Mouse (Mus musculus) midbrain, embryonic 14.5 days (tissue): ENCODE measurements at regions not wholly inside any gene's neighbourhood (a gene's known extent, or its start where the extent isn't known, plus 50 kb on each side); places are given as distances from the start of the nearest gene placed in this dataset.

Experiments
- ATAC-seq: fragments of 200-750 bp; cut with Nextera tagmentation; 2 replicates; pipeline ENCODE4 v1.8.0; 2017; ENCODE audit warnings: moderate number of reproducible peaks, moderate library complexity; ENCODE audit not compliant: low FRiP score, low TSS enrichment
- DNase-seq: peaks from one replicate; pipeline ENCODE4 v3.0.0-alpha.2; 2015
- H3K27ac ChIP-seq: fragments of 300-500 bp; sonication (generic); replicated peaks from 2 replicates; pipeline ENCODE4 v1.5.1; 2014; ENCODE audit warnings: mild to moderate bottlenecking, low read depth, low read length, moderate library complexity
- H3K27me3 ChIP-seq: fragments of 300-500 bp; sonication (generic); 2 replicates; pipeline ENCODE4 v1.6.1; 2014; ENCODE audit warnings: low read length, control low read depth, mixed read lengths; ENCODE audit not compliant: control insufficient read depth, insufficient read depth
- H3K36me3 ChIP-seq: fragments of 300-500 bp; sonication (generic); 2 replicates; pipeline ENCODE4 v1.6.1; 2014; ENCODE audit warnings: low read length, control low read depth; ENCODE audit not compliant: control insufficient read depth, insufficient read depth
- H3K4me1 ChIP-seq: fragments of 300-500 bp; sonication (generic); 2 replicates; pipeline ENCODE4 v1.6.1; 2014; ENCODE audit warnings: mild to moderate bottlenecking, antibody characterized with exemption, low read length, control low read depth; ENCODE audit not compliant: control insufficient read depth, insufficient read depth
- H3K4me2 ChIP-seq: fragments of 300-500 bp; sonication (generic); 2 replicates; pipeline ENCODE4 v1.6.1; 2014; ENCODE audit warnings: mild to moderate bottlenecking, low read length, moderate library complexity
- H3K4me3 ChIP-seq: fragments of 300-500 bp; sonication (generic); replicated peaks from 2 replicates; pipeline ENCODE4 v1.5.1; 2014; ENCODE audit warnings: low read depth, low read length
- H3K9ac ChIP-seq: fragments of 300-500 bp; sonication (generic); replicated peaks from 2 replicates; pipeline ENCODE4 v1.6.1; 2014; ENCODE audit warnings: mild to moderate bottlenecking, low read length, moderate library complexity
- H3K9me3 ChIP-seq: fragments of 300-500 bp; sonication (generic); 2 replicates; pipeline ENCODE4 v1.6.1; 2016; ENCODE audit warnings: low read length, control low read depth, mixed read lengths; ENCODE audit not compliant: control insufficient read depth
- WGBS: fragments of 180-500 bp; shearing (Covaris S2); extraction: QIAGEN DNeasy Blood & Tissue Kit; methylation state at CpG from one replicate; pipeline ENCODE4 v1.1.7; 2014; 5-methylcytosine and 5-hydroxymethylcytosine counted together

GRCm38 (mm10) chr2:128217784-128218467 lies 92.1 kb downstream of the Bcl2l11 start:
- DNase-seq (no peak), ATAC-seq (no peak)
- 60% methylated on average over 7 of the region's 7 CpGs for WGBS

DNA sequence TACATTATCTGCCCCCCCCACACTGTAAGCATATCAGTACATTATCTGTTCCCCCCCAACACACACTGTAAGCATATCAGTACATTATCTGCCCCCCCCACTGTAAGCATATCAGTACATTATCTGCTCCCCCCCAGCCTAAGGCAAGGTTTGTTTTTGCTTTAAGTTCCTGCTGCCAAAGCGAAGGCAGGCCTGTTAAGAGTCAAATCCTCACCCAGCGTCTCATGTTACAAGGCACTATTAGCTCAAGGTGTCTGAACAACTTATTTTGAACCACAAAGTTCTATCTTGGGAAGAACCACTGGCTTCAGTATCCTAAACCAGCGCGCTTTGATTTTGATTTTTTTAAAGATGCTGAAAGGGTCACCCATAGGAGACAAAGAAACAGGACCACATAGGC lies 93.1 kb downstream of the Bcl2l11 start:
- DNase-seq = no peak
- H3K27ac ChIP-seq = no peak overlapping the region
- no peak overlapping the region for H3K4me2 ChIP-seq
- ATAC-seq = no peak
- H3K9ac ChIP-seq = no peak overlapping the region
- H3K4me3 ChIP-seq = no peak overlapping the region
- WGBS = 86% methylated on average over 4 of the region's 4 CpGs
- H3K4me1 ChIP-seq = no peaks in the 10 kb centered on the region
- no peaks in the 10 kb centered on the region for H3K36me3 ChIP-seq
- no peaks in the 10 kb centered on the region for H3K27me3 ChIP-seq
- no peaks in the 10 kb centered on the region for H3K9me3 ChIP-seq

More at GRCm38 (mm10) chr2:128217784-128218467, 92.1 kb downstream of the Bcl2l11 start:
- no peaks in the 10 kb centered on the region for H3K4me1 ChIP-seq
- H3K4me2 ChIP-seq = no peak overlapping the region
- H3K36me3 ChIP-seq = no peaks in the 10 kb centered on the region
- no peak overlapping the region for H3K9ac ChIP-seq
- H3K9me3 ChIP-seq = no peaks in the 10 kb centered on the region
- H3K27ac ChIP-seq = no peak overlapping the region
- H3K27me3 ChIP-seq = no peaks in the 10 kb centered on the region
- no peak overlapping the region for H3K4me3 ChIP-seq

GRCm38 (mm10) chr2:128221055-128221454 lies 95.2 kb downstream of the Bcl2l11 start:
- Histone ChIP-seq H3K9ac (no peak overlapping the region), H3K4me3 (no peak overlapping the region), H3K4me2 (no peak overlapping the region), H3K36me3 (no peaks in the 10 kb centered on the region), H3K27me3 (no peaks in the 10 kb centered on the region), H3K27ac (no peak overlapping the region), H3K9me3 (no peaks in the 10 kb centered on the region), H3K4me1 (no peaks in the 10 kb centered on the region)
- ATAC-seq = no peak
- WGBS = 64% methylated on average over 1 of the region's 1 CpGs
- no peak for DNase-seq

GRCm38 (mm10) chr2:128221657-128222056 lies 95.8 kb downstream of the Bcl2l11 start:
- H3K4me2 ChIP-seq = no peak overlapping the region

DNA sequence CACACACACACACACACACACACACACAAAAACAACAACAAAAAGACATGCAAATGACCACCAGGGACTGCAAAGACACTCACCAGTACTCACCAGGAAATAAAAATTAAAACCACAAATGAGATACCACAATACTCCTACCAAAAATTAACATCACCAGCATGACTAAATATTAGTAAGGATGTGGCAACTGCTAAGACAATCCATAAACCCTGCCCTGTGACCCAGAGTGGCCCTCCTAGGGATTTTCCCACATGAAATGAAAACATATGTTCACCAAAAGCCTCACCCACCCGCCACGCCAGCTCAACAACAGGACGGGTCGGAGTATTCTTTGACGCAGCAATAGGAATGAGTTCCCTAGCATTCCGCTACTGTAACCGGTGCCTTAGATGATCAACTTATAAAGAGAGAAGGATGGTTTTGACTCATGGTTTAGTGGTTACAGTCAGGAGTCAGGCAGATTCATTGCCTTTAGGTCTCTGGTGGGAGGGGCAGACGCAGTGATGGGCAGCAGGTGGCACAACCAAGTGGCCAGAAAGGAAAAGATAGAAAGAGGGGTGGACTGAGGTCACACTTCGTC lies 100.7 kb downstream of the Bcl2l11 start:
- H3K4me2 ChIP-seq = no peak overlapping the region
- H3K9ac ChIP-seq = no peak overlapping the region
- DNase-seq (no peak), ATAC-seq (no peak)
- no peaks in the 10 kb centered on the region for H3K27me3 ChIP-seq
- H3K4me1 ChIP-seq = no peaks in the 10 kb centered on the region
- H3K9me3 ChIP-seq = no peaks in the 10 kb centered on the region
- WGBS = 96% methylated on average over 9 of the region's 9 CpGs
- H3K4me3 ChIP-seq = no peak overlapping the region
- no peak overlapping the region for H3K27ac ChIP-seq
- H3K36me3 ChIP-seq = no peaks in the 10 kb centered on the region

More at GRCm38 (mm10) chr2:128221657-128222056, 95.8 kb downstream of the Bcl2l11 start:
- WGBS = 88% methylated on average over 4 of the region's 4 CpGs
- no peaks in the 10 kb centered on the region for H3K9me3 ChIP-seq
- H3K9ac ChIP-seq = no peak overlapping the region
- no peak overlapping the region for H3K4me3 ChIP-seq
- H3K4me1 ChIP-seq = no peaks in the 10 kb centered on the region
- no peaks in the 10 kb centered on the region for H3K36me3 ChIP-seq
- no peaks in the 10 kb centered on the region for H3K27me3 ChIP-seq
- no peak for DNase-seq
- ATAC-seq = no peak
- no peak overlapping the region for H3K27ac ChIP-seq

DNA sequence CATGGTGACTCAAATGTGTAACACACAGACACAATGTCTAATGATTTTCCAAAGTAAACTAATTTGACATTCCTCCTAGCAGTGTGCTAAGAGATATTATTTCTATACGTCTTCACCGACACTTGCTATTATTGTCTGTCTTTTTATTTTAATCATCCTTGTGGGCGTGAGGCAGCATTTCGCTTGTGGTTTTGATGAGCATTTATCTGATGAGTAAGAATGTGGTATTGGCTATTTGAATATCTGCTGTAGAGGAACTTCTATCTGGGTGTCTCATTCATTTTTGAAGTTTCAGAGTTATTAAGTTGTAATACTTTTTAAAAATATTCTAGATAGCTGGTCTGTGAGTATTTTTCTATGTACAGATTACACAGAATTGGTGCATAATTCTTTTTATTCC lies 103.9 kb downstream of the Bcl2l11 start:
- Histone ChIP-seq H3K4me3 (no peak overlapping the region), H3K9ac (no peak overlapping the region), H3K4me1 (no peaks in the 10 kb centered on the region), H3K27ac (no peak overlapping the region), H3K27me3 (no peaks in the 10 kb centered on the region), H3K4me2 (no peak overlapping the region), H3K9me3 (no peaks in the 10 kb centered on the region), H3K36me3 (no peaks in the 10 kb centered on the region)
- no peak for ATAC-seq
- 94% methylated on average over 4 of the region's 4 CpGs for WGBS
- DNase-seq = no peak

GRCm38 (mm10) chr2:128230921-128231320 lies 105.1 kb downstream of the Bcl2l11 start:
- H3K4me2 ChIP-seq = no peak overlapping the region
- no peak for DNase-seq
- no peaks in the 10 kb centered on the region for H3K4me1 ChIP-seq
- WGBS = 93% methylated on average over 4 of the region's 4 CpGs
- H3K36me3 ChIP-seq = no peaks in the 10 kb centered on the region
- H3K9ac ChIP-seq = no peak overlapping the region
- no peak for ATAC-seq
- H3K27me3 ChIP-seq = no peaks in the 10 kb centered on the region
- H3K27ac ChIP-seq = no peak overlapping the region
- no peaks in the 10 kb centered on the region for H3K9me3 ChIP-seq
- no peak overlapping the region for H3K4me3 ChIP-seq

DNA sequence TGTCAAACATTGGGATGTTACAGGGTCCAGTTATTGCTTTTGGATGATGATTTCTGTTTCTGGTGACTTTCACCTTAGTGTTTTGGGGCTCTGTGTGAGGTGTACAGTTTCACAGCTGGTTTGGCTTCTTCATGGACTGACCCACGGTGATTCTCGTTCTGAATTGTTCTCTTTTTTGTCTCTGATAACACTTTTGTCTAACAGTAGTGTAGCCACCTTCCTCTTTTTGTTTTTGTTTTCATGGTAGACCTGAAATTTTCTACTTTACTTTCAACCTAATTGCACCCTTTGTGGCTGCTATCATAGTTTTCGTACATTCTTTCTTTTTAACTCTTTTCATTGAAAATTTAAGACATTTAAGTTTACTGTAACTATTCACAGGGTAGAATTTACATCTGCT lies 105.5 kb downstream of the Bcl2l11 start:
- DNase-seq = no peak
- ATAC-seq = no peak
- WGBS = 85% methylated on average over 3 of the region's 3 CpGs
- no peak overlapping the region for H3K4me3 ChIP-seq
- no peaks in the 10 kb centered on the region for H3K27me3 ChIP-seq
- no peak overlapping the region for H3K9ac ChIP-seq
- no peaks in the 10 kb centered on the region for H3K9me3 ChIP-seq
- no peaks in the 10 kb centered on the region for H3K36me3 ChIP-seq
- no peaks in the 10 kb centered on the region for H3K4me1 ChIP-seq
- H3K27ac ChIP-seq = no peak overlapping the region
- H3K4me2 ChIP-seq = no peak overlapping the region

DNA sequence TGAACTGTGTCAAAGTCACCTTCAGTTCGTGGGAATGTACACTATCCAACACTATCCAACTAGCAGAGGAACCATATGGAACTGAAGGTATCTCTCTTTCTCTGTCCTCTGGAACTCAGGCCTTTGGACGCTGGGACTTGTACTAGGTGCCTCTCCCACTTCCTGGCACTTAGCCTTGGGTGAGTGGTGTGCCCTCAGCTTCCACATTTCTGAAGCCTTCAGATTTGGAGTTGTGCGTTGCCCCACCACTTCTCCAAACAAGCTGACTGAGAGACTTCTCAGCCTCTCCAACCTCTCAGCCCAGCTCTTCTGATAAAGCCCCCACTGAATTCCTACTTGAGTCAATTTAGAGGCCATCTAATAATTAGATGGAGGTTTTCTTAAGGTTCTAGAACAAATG lies 106.2 kb downstream of the Bcl2l11 start:
- H3K9me3 ChIP-seq = no peaks in the 10 kb centered on the region
- no peak overlapping the region for H3K9ac ChIP-seq
- no peak for DNase-seq
- no peaks in the 10 kb centered on the region for H3K27me3 ChIP-seq
- no peak for ATAC-seq
- WGBS = 87% methylated on average over 3 of the region's 3 CpGs
- no peaks in the 10 kb centered on the region for H3K4me1 ChIP-seq
- no peak overlapping the region for H3K27ac ChIP-seq
- H3K4me2 ChIP-seq = no peak overlapping the region
- no peaks in the 10 kb centered on the region for H3K36me3 ChIP-seq
- no peak overlapping the region for H3K4me3 ChIP-seq
